ENCODE assay signal across 19 mouse cellular contexts in the genomic region with DNA sequence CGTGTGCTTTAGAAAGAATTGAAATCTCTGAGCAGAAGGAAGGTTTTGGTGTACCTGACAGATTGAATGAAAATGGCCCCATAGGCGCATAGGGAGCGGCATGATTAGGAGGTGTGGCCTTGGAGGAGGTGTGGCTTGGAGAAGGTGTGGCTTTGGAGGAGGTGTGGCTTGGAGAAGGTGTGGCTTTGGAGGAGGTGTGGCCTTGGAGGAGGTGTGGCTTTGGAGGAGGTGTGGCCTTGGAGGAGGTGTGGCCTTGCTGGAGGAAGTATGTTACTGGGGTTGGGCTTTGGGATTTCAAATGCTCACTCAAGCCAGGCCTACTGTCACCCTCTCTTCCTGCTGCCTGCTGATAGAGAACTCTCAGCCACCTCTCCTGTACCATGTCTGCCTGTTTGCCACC. TPM values are rescaled to one million over a fixed set of nuclear protein-coding genes. Genes with fewer than 3 reads are reported as not detected.
DNase-seq lines count a peak whose midpoint lies in the region; ATAC-seq lines count a peak whose summit lies in the region.
"Had no signal": no experiment of that assay in that cellular context is flagged by ENCODE, and none has a peak within 500 bp of the region (broad histone marks: within the 10 kb centered on the region; RNA-seq: fewer than 3 reads in every experiment).

No protein-coding gene starts in this region.

- no peak for ATAC-seq in midbrain, embryonic 15.5 days (replicated peaks)
- ATAC-seq in liver, embryonic 12.5 days = 0 out of 2 replicates have a peak, but pooled peaks have one; percentile 27
- ATAC-seq: lung, postnatal 0 days had no signal

- H3K4me1 ChIP-seq in midbrain, embryonic 10.5 days = peaks cover 58% of the 10 kb centered on the region
- H3K4me1 ChIP-seq in midbrain, embryonic 15.5 days = peaks cover 30% of the 10 kb centered on the region
- no peaks in the 10 kb centered on the region for H3K4me1 ChIP-seq in liver, embryonic 12.5 days
- H3K4me1 ChIP-seq: stomach, embryonic 15.5 days had no signal

- no peak overlapping the region for H3K9ac ChIP-seq in midbrain, embryonic 15.5 days
- no peak overlapping the region for H3K9ac ChIP-seq in liver, embryonic 12.5 days
- H3K9ac ChIP-seq: stomach, embryonic 15.5 days had no signal

- H3K4me2 ChIP-seq in midbrain, embryonic 15.5 days = no peak overlapping the region
- no peak overlapping the region for H3K4me2 ChIP-seq in liver, embryonic 12.5 days
- H3K4me2 ChIP-seq: stomach, embryonic 15.5 days had no signal

- H3K4me3 ChIP-seq in midbrain, embryonic 10.5 days = no peak overlapping the region
- no peak overlapping the region for H3K4me3 ChIP-seq in midbrain, embryonic 15.5 days
- H3K4me3 ChIP-seq in liver, embryonic 12.5 days = no peak overlapping the region
- H3K4me3 ChIP-seq: stomach, embryonic 15.5 days had no signal

- no peaks in the 10 kb centered on the region for H3K9me3 ChIP-seq in midbrain, embryonic 10.5 days (replicated peaks)
- H3K9me3 ChIP-seq in midbrain, embryonic 15.5 days = no peaks in the 10 kb centered on the region
- no peaks in the 10 kb centered on the region for H3K9me3 ChIP-seq in liver, embryonic 12.5 days (replicated peaks)
- H3K9me3 ChIP-seq: stomach, embryonic 15.5 days had no signal

- H3K36me3 ChIP-seq in midbrain, embryonic 10.5 days = no peaks in the 10 kb centered on the region
- H3K36me3 ChIP-seq in midbrain, embryonic 15.5 days (replicated peaks) = no peaks in the 10 kb centered on the region
- H3K36me3 ChIP-seq in liver, embryonic 12.5 days = no peaks in the 10 kb centered on the region
- H3K36me3 ChIP-seq: stomach, embryonic 15.5 days had no signal

- no peaks in the 10 kb centered on the region for H3K27me3 ChIP-seq in midbrain, embryonic 10.5 days (ENCODE audit: low read depth, poor library complexity, severe bottlenecking)
- H3K27me3 ChIP-seq in midbrain, embryonic 15.5 days (replicated peaks) = no peaks in the 10 kb centered on the region
- 0 out of 2 replicates have a peak, but pooled peaks cover 6% of the 10 kb centered on the region for H3K27me3 ChIP-seq in liver, embryonic 12.5 days (replicated peaks)
- H3K27me3 ChIP-seq: stomach, embryonic 15.5 days had no signal

- 80% methylated on average over 3 of the region's 3 CpGs for WGBS in midbrain, embryonic 10.5 days
- WGBS in midbrain, embryonic 15.5 days = 83% methylated on average over 3 of the region's 3 CpGs
- 70% methylated on average over 3 of the region's 3 CpGs for WGBS in liver, embryonic 12.5 days (ENCODE audit: insufficient replicate concordance)

- peak overlapping the region; percentile 81; the same call in 1 of the 2 replicates for H3K27ac ChIP-seq in midbrain, embryonic 10.5 days (replicated peaks)
- H3K27ac ChIP-seq in midbrain, embryonic 15.5 days = no peak overlapping the region
- H3K27ac ChIP-seq in liver, embryonic 12.5 days = no peak overlapping the region
- H3K27ac ChIP-seq: stomach, embryonic 15.5 days had no signal

- intact Hi-C loops in left cerebral cortex, postnatal 36 days (cut with DNase I) = no loop called here

- peak; percentile 24 for DNase-seq in adrenal gland, postnatal 14 days
- no peak for DNase-seq in adrenal gland, adult 2 months
- DNase-seq in midbrain, embryonic 10.5 days (ENCODE audit: low spot score) = no peak
- DNase-seq in testis, postnatal 14 days (ENCODE audit: low spot score) = peak; percentile 51
- no peak for DNase-seq in left cerebral cortex, postnatal 36 days (ENCODE audit: low spot score in 2 of 2)
- no peak for DNase-seq in lung, adult 18-20 months
- DNase-seq: adrenal gland, postnatal 36 days; cerebellum, adult 18-20 months; heart, postnatal 14 days; kidney, adult 8-10 months had no signal

RNA-seq across cellular contexts. Expression of a gene that starts 14.2 kb away (rescaled TPM):
- not detected in 2 replicates for total RNA-seq in adrenal gland, postnatal 14 days (2021)
- total RNA-seq in adrenal gland, adult 2 months (2021) = not detected
- polyA plus RNA-seq in adrenal gland, adult 2 months (2012; rRNA removed) = not detected in 2 replicates
- polyA plus RNA-seq in midbrain, embryonic 10.5 days (2016; fragmentation: Nextera tagmentation; extraction: Ambion mirVana) = 0.10 and 0.16 TPM in 2 replicates
- 0.30 TPM in 1 of 2 replicates, not detected in the other for polyA plus RNA-seq in midbrain, embryonic 15.5 days (2015; fragmentation: Nextera tagmentation; extraction: Ambion mirVana)
- polyA plus RNA-seq in liver, embryonic 12.5 days (2016; fragmentation: Nextera tagmentation; extraction: Ambion mirVana) = not detected in 2 replicates
- not detected for total RNA-seq in left cerebral cortex, postnatal 36 days (2021)
- total RNA-seq: adrenal gland, postnatal 36 days; heart, postnatal 14 days; layer of hippocampus, adult 18-20 months; monocyte, adult 5-6 weeks had no signal
- polyA plus RNA-seq: C2C12; gonadal fat pad, adult 2 months; limb, embryonic 11.5 days; lung, postnatal 0 days; stomach, embryonic 15.5 days had no signal

RNA-seq across cellular contexts. Expression of a gene that starts 25.4 kb away (rescaled TPM):
- total RNA-seq in adrenal gland, postnatal 14 days (2021) = 2.5 and 3.9 TPM in 2 replicates
- total RNA-seq in adrenal gland, adult 2 months (2021) = 1 to 10 TPM; 2.5 to 3.3 TPM
- polyA plus RNA-seq in adrenal gland, adult 2 months (2012; rRNA removed) = 2.4 and 3.6 TPM in 2 replicates
- polyA plus RNA-seq in midbrain, embryonic 10.5 days (2016; fragmentation: Nextera tagmentation; extraction: Ambion mirVana) = 3.6 and 4.3 TPM in 2 replicates
- polyA plus RNA-seq in midbrain, embryonic 15.5 days (2015; fragmentation: Nextera tagmentation; extraction: Ambion mirVana) = 49.0 and 50.7 TPM in 2 replicates
- 2.9 and 3.8 TPM in 2 replicates for polyA plus RNA-seq in liver, embryonic 12.5 days (2016; fragmentation: Nextera tagmentation; extraction: Ambion mirVana)
- 10 to 100 TPM; 20.0 to 23.9 TPM for total RNA-seq in left cerebral cortex, postnatal 36 days (2021)
- total RNA-seq: monocyte, adult 5-6 weeks had no signal

Comparison
In these comparisons a context has a peak if more than half of its experiments do, and no peak if none do; other contexts are left out.
1. DNase-seq: peak in adrenal gland, postnatal 14 days (single experiment) and testis, postnatal 14 days (single experiment); none in adrenal gland, adult 2 months (single experiment), midbrain, embryonic 10.5 days (single experiment), left cerebral cortex, postnatal 36 days (0 of 2) and lung, adult 18-20 months (0 of 2).